Mouse (Mus musculus) CH12.LX (cell line): ENCODE measurements around the gene Galnt3. TPM values are rescaled to one million over a fixed set of nuclear protein-coding genes. Genes with fewer than 3 reads are reported as not detected.

Source experiments
- DNase-seq: peaks from one replicate; pipeline ENCODE4 v3.0.0-alpha.2; 2013; ENCODE audit errors: extremely low read depth
- H3K27ac ChIP-seq: 2 replicates; pipeline ENCODE4 v1.5.1; 2012; ENCODE audit warnings: low read depth, mild to moderate bottlenecking, control low read depth, moderate library complexity; ENCODE audit not compliant: insufficient read depth
- H3K27me3 ChIP-seq: replicated peaks from 2 replicates; pipeline ENCODE3; 2012; ENCODE audit warnings: inconsistent platforms
- H3K36me3 ChIP-seq, 2 experiments: replicated peaks in 1 of 2; 2 replicates each; pipeline versions ENCODE3 to v1.6.1; 2012; ENCODE audit warnings: inconsistent platforms in 1 of 2, low read length in 1 of 2, mild to moderate bottlenecking in 1 of 2, mixed read lengths in 1 of 2, moderate library complexity in 1 of 2; ENCODE audit not compliant: control insufficient read depth in 1 of 2, insufficient read depth in 1 of 2
- H3K4me1 ChIP-seq, 2 experiments: 2 replicates each; pipeline ENCODE4 v1.6.1; 2012; ENCODE audit warnings: inconsistent platforms in 1 of 2, moderate library complexity in 1 of 2; ENCODE audit not compliant: insufficient read depth in 2 of 2, control insufficient read depth in 1 of 2
- H3K4me2 ChIP-seq: 2 replicates; pipeline ENCODE4 v1.6.1; 2012; ENCODE audit warnings: low read depth, mild to moderate bottlenecking, control low read depth; ENCODE audit not compliant: poor library complexity, insufficient read depth, severe bottlenecking
- H3K4me3 ChIP-seq, 3 experiments: fragments of 150-350 bp in 1 of 3; sonication (generic) in 1 of 3; replicated peaks in 1 of 3; 2 replicates each; pipeline versions ENCODE3 to v1.5.1; 2011 to 2012; ENCODE audit warnings: low read depth in 2 of 3, low read length in 2 of 3, mild to moderate bottlenecking in 2 of 3, moderate library complexity in 2 of 3, control low read depth in 1 of 3, improper control_type of control experiment in 1 of 3, inconsistent platforms in 1 of 3, mixed read lengths in 1 of 3; ENCODE audit not compliant: poor library complexity in 1 of 3
- H3K79me2 ChIP-seq: replicated peaks from 2 replicates; pipeline ENCODE4 v1.6.1; 2012; ENCODE audit warnings: mild to moderate bottlenecking, moderate library complexity; ENCODE audit not compliant: control insufficient read depth, poor library complexity, insufficient read depth, severe bottlenecking; ENCODE audit errors: extremely low read depth
- H3K9ac ChIP-seq: 2 replicates; pipeline ENCODE4 v1.6.1; 2012; ENCODE audit warnings: low read depth, mild to moderate bottlenecking, control low read depth, moderate library complexity; ENCODE audit not compliant: insufficient read depth
- H3K9me3 ChIP-seq: replicated peaks from 2 replicates; pipeline ENCODE3; 2012; ENCODE audit warnings: low read length, inconsistent platforms, mixed read lengths
- BHLHE40 ChIP-seq: IDR thresholded peaks from 2 replicates; pipeline ENCODE4 v1.6.1; 2011; ENCODE audit warnings: mild to moderate bottlenecking, low read depth, low read length, improper control_type of control experiment
- CHD2 ChIP-seq: IDR thresholded peaks from 2 replicates; pipeline ENCODE4 v1.6.1; 2011; ENCODE audit warnings: low read length, improper control_type of control experiment
- CTCF ChIP-seq, 2 experiments: IDR thresholded peaks in 1 of 2; conservative IDR thresholded peaks in 1 of 2; 2 replicates each; pipeline ENCODE4 v1.5.1; 2011 to 2012; ENCODE audit warnings: low read depth in 2 of 2, low read length in 2 of 2, improper control_type of control experiment in 1 of 2, inconsistent platforms in 1 of 2, mild to moderate bottlenecking in 1 of 2, moderate library complexity in 1 of 2
- E2F4 ChIP-seq: IDR thresholded peaks from 2 replicates; pipeline ENCODE4 v1.6.1; 2011; ENCODE audit warnings: low read depth, low read length, improper control_type of control experiment; ENCODE audit not compliant: insufficient replicate concordance
- EP300 ChIP-seq: IDR thresholded peaks from 2 replicates; pipeline ENCODE4 v1.6.1; 2011; ENCODE audit warnings: low read length, improper control_type of control experiment
- ETS1 ChIP-seq: conservative IDR thresholded peaks from 2 replicates; pipeline ENCODE4 v1.6.1; 2012; ENCODE audit warnings: low read depth, mild to moderate bottlenecking, inconsistent platforms, low read length, improper control_type of control experiment, moderate library complexity
- GABPA ChIP-seq: IDR thresholded peaks from 2 replicates; pipeline ENCODE4 v1.6.1; 2012; ENCODE audit warnings: low read depth, low read length, improper control_type of control experiment, inconsistent platforms; ENCODE audit not compliant: insufficient replicate concordance
- IRF4 ChIP-seq: IDR thresholded peaks from 2 replicates; pipeline ENCODE4 v1.6.1; 2014; ENCODE audit warnings: low read depth, mild to moderate bottlenecking, inconsistent platforms, low read length, improper control_type of control experiment
- JUN ChIP-seq: IDR thresholded peaks from 2 replicates; pipeline ENCODE4 v1.6.1; 2011; ENCODE audit warnings: low read depth, mild to moderate bottlenecking, low read length, improper control_type of control experiment, moderate library complexity; ENCODE audit not compliant: insufficient read depth
- JUND ChIP-seq: conservative IDR thresholded peaks from 2 replicates; pipeline ENCODE4 v1.6.1; 2011; ENCODE audit warnings: low read depth, low read length, improper control_type of control experiment
- KAT2A ChIP-seq: IDR thresholded peaks from 2 replicates; pipeline ENCODE4 v1.6.1; 2012; ENCODE audit warnings: low read length, improper control_type of control experiment, inconsistent platforms; ENCODE audit not compliant: insufficient replicate concordance
- MAX ChIP-seq: IDR thresholded peaks from 2 replicates; pipeline ENCODE4 v1.6.1; 2011; ENCODE audit warnings: low read length, improper control_type of control experiment
- MXI1 ChIP-seq: IDR thresholded peaks from 2 replicates; pipeline ENCODE4 v1.6.1; 2011; ENCODE audit warnings: mild to moderate bottlenecking, low read depth, low read length, improper control_type of control experiment
- MYC ChIP-seq: IDR thresholded peaks from 2 replicates; pipeline ENCODE4 v1.6.1; 2011; ENCODE audit warnings: low read depth, mild to moderate bottlenecking, improper control_type of control experiment, low read length
- POLR2A ChIP-seq: IDR thresholded peaks from 2 replicates; pipeline ENCODE4 v1.6.1; 2011; ENCODE audit warnings: low read depth, mild to moderate bottlenecking, improper control_type of control experiment, low read length
- POLR2AphosphoS2 ChIP-seq: IDR thresholded peaks from 2 replicates; pipeline ENCODE4 v1.6.1; 2011; ENCODE audit warnings: low read depth, low read length, improper control_type of control experiment
- RAD21 ChIP-seq: IDR thresholded peaks from 2 replicates; pipeline ENCODE4 v1.6.1; 2011; ENCODE audit warnings: low read depth, mild to moderate bottlenecking, low read length, improper control_type of control experiment, moderate library complexity
- RCOR1 ChIP-seq: conservative IDR thresholded peaks from 2 replicates; pipeline ENCODE4 v1.6.1; 2012; ENCODE audit warnings: low read depth, mild to moderate bottlenecking, inconsistent platforms, low read length, improper control_type of control experiment
- SMC3 ChIP-seq: IDR thresholded peaks from 2 replicates; pipeline ENCODE4 v1.6.1; 2011; ENCODE audit warnings: low read depth, low read length, improper control_type of control experiment
- TBP ChIP-seq: conservative IDR thresholded peaks from 2 replicates; pipeline ENCODE4 v1.6.1; 2011; ENCODE audit warnings: low read depth, low read length, improper control_type of control experiment
- TCF12 ChIP-seq: IDR thresholded peaks from 2 replicates; pipeline ENCODE4 v1.6.1; 2014; ENCODE audit warnings: low read depth, mild to moderate bottlenecking, inconsistent platforms, low read length, improper control_type of control experiment
- ZKSCAN1 ChIP-seq: IDR thresholded peaks from 2 replicates; pipeline ENCODE4 v1.6.1; 2012; ENCODE audit warnings: low read depth, inconsistent platforms, low read length, improper control_type of control experiment, borderline replicate concordance
- ZMIZ1 ChIP-seq: IDR thresholded peaks from 2 replicates; pipeline ENCODE4 v1.6.1; 2012; ENCODE audit warnings: low read depth, mild to moderate bottlenecking, inconsistent platforms, low read length, improper control_type of control experiment
- ZNF384 ChIP-seq: IDR thresholded peaks from 2 replicates; pipeline ENCODE4 v1.6.1; 2012; ENCODE audit warnings: low read depth, low read length, improper control_type of control experiment, inconsistent platforms
- dilution Hi-C: fragments of 300-500 bp; cut with MboI; formaldehyde crosslinking; loops from 2 replicates; pipeline ENCODE4 v1.14.3; 2020; ENCODE audit warnings: low sequenced_read_pairs; ENCODE audit not compliant: extremely low pct_unique_long_range_greater_than_20kb, extremely low pct_ligation_motif_present
- in situ Hi-C: fragments of 300-500 bp; cut with MboI; formaldehyde crosslinking; loops from 3 replicates; pipeline ENCODE4 v1.14.3; 2019; ENCODE audit warnings: low sequenced_read_pairs, low pct_ligation_motif_present, low pct_unique_long_range_greater_than_20kb, mixed read lengths
- polyA plus RNA-seq: library from polyadenylated mRNA; unstranded; fragments of >175 nt; gene quantifications from 2 replicates; pipeline ENCODE4 v1.2.1, GENCODE M21; 2012; ENCODE audit warnings: low read depth; ENCODE audit not compliant: insufficient read length
- total RNA-seq, 2 experiments: library from RNA; depleted of rRNA; stranded (reverse); fragments of 300-350 nt in 1 of 2; fragments of >200 nt in 1 of 2; gene quantifications; 2 replicates each; pipeline ENCODE4 v1.2.3; 2012 to 2014

Galnt3 gene
- total and polyA plus RNA-seq, 3 experiments: 0.55 to 0.76 TPM; not detected in 1

- in situ Hi-C loops: no loop called here
- Histone ChIP-seq H3K79me2 (no peaks in the 10 kb centered on the region), H3K9me3 (peaks cover 23% of the 10 kb centered on the region), H3K9ac (no peak overlapping the region), H3K4me1 (no peaks in the 10 kb centered on the region), H3K27me3 (no peaks in the 10 kb centered on the region), H3K36me3 (no peaks in the 10 kb centered on the region), H3K27ac (no peak overlapping the region), H3K4me3 (no peak overlapping the region), H3K4me2 (no peak overlapping the region)
- no peak for TF ChIP-seq MYC
- no peak for TF ChIP-seq KAT2A
- no peak for TF ChIP-seq SMC3
- TF ChIP-seq JUND: no peak
- TF ChIP-seq CTCF (conservative IDR thresholded peaks at IDR 0.05 in 1 of 2, IDR thresholded peaks at IDR 0.05 in 1 of 2; ENCODE audit: low read depth in 2 of 2, low read length in 2 of 2): no peak
- dilution Hi-C loops: no loop called here
- no peak for DNase-seq
Observed at GRCm38 (mm10) chr2:66123756-66124589, 821 bp downstream of the Galnt3 start.

- H3K27me3 ChIP-seq: no peaks in the 10 kb centered on the region
- TF ChIP-seq GABPA (no peak), EP300 (no peak), ETS1 (no peak), MAX (no peak), E2F4 (no peak)
- H3K79me2 ChIP-seq: no peaks in the 10 kb centered on the region
- dilution Hi-C loops: no loop called here
- in situ Hi-C loops: no loop called here
- H3K4me3 ChIP-seq: no peak overlapping the region
- H3K9ac ChIP-seq: no peak overlapping the region
- no peaks in the 10 kb centered on the region for H3K4me1 ChIP-seq
- H3K4me2 ChIP-seq: no peak overlapping the region
- no peaks in the 10 kb centered on the region for H3K36me3 ChIP-seq
- peaks cover 27% of the 10 kb centered on the region for H3K9me3 ChIP-seq
- no peak overlapping the region for H3K27ac ChIP-seq
- DNase-seq: no peak
Observed at GRCm38 (mm10) chr2:66117686-66118085, 7.1 kb downstream of the Galnt3 start.

- Histone ChIP-seq H3K27me3 (no peaks in the 10 kb centered on the region), H3K36me3 (no peaks in the 10 kb centered on the region), H3K4me1 (no peaks in the 10 kb centered on the region), H3K9me3 (peaks cover 16% of the 10 kb centered on the region), H3K9ac (no peak overlapping the region), H3K79me2 (no peaks in the 10 kb centered on the region), H3K27ac (no peak overlapping the region), H3K4me2 (no peak overlapping the region), H3K4me3 (no peak overlapping the region)
- dilution Hi-C loops: no loop called here
- DNase-seq: no peak
- in situ Hi-C loops: no loop called here
- TF ChIP-seq BHLHE40 (no peak), GABPA (no peak), IRF4 (no peak), RAD21 (no peak), POLR2AphosphoS2 (no peak), JUN (no peak), SMC3 (no peak), ZKSCAN1 (no peak), CHD2 (no peak), POLR2A (no peak), E2F4 (no peak), ZNF384 (no peak), TBP (no peak), ETS1 (no peak), ZMIZ1 (no peak), RCOR1 (no peak), MXI1 (no peak), TCF12 (no peak), EP300 (no peak)
Observed at GRCm38 (mm10) chr2:66107864-66108514, 16.8 kb downstream of the Galnt3 start.
